Mouse (Mus musculus) spleen, postnatal 14 days (tissue): Measurements from ENCODE around the gene Bin2.
"Not testable (repeated sequence)": the region's sequence is repeated elsewhere in the genome, so short reads cannot be mapped to it uniquely, and the experiment has no call there.

Experiments used
- DNase-seq, 2 experiments: peaks; one replicate each; pipeline ENCODE4 v3.0.0; 2021 to 2022; ENCODE audit warnings: low spot score in 2 of 2

Bin2 gene

GRCm38 (mm10) chr15:100650111-100650510, 19.2 kb downstream of the Bin2 start:
- no peak for DNase-seq

DNA sequence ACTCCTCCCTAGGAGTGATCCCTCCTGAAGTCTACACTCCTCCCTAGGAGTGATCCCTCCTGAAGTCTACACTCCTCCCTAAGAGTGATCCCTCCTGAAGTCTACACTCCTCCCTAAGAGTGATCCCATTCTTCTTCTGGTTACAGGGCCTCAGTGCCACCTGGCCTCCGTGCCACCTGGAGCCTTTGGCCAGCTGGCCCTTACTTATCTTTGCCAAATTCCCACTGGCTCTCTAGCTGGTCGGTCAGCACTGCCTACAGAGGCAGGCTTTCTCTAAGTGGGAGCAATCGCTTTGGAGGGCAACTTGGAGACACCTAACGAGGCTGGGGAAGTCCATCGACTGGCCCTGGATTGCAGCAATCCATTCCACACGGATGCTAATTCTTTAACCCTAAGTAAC, 23.2 kb downstream of the Bin2 start:
- DNase-seq: no peak

GRCm38 (mm10) chr15:100642451-100642850, 26.9 kb downstream of the Bin2 start:
- no peak for DNase-seq

DNA sequence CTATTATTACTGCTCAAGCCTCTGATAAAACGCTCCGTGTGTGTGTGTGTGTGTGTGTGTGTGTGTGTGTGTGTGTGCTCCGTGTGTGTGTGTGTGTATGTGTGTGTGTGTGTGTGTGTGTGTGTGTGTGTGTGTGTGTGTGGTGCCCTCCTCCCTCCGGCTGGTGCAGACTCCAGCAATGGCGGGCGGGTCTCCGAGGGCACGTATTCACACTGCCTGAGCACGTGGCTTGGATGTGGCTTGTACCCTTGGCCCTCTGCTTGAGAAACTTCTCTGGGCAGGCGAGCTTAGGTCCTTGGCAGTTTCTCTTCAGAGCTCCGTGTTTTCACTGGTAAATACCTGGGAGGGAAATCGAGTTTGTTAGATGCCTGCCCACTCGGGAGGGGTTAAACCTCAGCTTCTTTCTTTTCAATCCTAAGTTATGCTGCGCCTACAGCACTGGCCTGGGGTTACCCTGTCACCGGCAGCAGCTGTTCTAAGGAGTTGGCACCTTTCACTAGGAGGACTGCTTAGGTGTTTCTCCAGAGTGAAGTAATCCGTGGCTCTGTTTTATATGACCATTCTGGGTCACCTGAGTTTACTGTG, 28.0 kb downstream of the Bin2 start:
- no peak for DNase-seq

- DNase-seq: no peak
Measured at GRCm38 (mm10) chr15:100639972-100640750, 29.2 kb downstream of the Bin2 start.

DNA sequence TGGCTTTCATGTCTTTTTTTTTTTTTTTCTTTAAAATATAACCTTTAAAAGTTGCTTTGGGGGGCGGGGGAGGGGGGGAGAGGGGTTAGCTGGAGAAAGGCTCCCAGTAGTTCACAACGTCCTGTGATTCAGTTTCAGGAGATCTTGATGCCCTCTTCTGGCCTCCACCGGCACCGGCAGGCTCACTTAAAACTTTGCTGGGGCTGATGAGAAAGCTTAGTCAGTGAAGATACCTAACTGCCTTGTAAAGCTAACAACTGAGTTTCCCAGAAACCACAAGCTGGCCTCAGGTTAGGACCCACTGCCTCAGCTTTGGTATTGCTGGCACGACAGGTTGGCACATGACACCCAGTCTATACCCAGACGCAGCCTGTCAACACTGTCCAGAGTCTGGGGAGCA, 31.7 kb downstream of the Bin2 start:
- DNase-seq: peak in 1 of 2 experiments; percentile 26

GRCm38 (mm10) chr15:100636700-100637501, 32.5 kb downstream of the Bin2 start, which contains the start of gene Smagp:
TSS of gene Smagp (minus strand) at chr15:100636940.
- DNase-seq: no peak

DNA sequence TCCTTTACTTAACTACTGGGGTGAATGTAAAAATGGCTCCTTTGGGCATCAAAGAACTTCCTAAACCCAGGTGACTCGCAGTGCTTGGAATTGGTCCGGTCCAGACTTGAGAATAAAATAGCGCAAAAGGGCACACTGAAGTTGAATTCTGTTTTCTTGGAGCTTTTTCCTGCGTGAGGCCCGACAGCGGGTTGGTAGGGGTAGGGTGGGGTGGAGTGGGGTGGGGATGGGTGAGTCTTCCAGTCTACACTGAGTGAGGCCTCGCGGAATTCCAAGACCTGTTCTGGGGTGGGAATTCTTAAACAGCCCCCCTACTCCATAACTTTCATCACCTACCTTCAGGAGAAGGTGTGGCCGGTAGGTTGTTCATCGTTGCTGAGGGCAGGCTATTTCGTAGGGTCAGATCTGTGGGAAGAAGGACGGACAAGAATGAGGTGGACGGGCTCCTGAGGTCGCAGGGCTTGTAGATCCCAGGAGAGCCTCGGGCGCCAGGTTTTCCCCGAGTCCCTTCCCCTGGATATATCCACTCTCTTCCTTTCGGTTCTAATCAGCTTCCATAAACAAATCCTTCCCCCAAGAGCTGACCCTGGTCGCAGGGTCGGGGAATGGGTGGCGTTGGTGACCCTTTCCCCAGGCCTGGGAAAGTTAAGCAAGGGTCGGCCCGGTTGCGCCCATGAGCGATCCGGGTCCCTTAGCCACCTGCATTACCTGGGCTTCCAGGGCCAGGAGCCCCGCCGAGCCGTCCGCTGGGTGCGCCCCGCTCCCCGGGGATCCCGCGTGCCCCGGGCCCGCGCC, 33.3 kb downstream of the Bin2 start:
- no peak for DNase-seq

DNA sequence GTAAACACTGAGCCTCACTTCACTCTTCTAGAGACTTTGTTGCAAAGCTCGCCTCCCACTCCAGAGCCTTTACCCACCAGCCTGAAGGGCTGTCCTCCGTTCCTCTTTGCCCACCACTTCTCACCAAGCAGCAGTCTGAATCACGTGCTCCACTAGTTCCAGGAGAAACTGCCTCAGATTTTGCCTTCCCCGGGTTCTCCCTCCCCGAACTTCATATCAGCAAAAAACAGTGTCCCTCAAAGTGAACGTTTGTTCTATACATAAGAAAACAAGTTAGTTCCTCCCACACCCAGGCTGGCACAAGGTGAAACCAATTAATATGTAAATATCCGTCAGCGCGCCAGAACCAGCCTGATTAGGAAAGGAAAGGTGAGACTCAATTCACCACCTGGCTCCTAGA, 34.1 kb downstream of the Bin2 start:
- no peak for DNase-seq

DNA sequence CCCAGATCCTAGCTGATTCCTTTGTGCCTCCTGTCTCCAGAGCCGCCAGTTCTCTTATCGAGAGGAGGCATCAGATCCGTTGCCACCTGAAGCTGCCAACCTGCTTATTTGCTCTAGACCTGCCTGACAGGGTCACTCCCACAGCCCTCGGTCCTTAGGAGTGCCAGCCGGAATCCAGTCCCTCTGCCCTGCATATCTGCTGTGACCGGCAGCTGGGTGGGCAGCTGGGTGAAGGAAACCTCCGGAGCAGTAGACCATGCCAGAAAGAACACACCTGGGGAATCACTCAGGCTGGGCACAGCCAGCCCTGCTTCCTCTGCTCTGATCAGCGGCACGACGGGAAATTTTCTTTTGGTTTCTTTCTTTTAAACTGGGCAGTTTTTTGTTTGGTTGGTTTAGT, 36.0 kb downstream of the Bin2 start:
- DNase-seq: no peak

DNA sequence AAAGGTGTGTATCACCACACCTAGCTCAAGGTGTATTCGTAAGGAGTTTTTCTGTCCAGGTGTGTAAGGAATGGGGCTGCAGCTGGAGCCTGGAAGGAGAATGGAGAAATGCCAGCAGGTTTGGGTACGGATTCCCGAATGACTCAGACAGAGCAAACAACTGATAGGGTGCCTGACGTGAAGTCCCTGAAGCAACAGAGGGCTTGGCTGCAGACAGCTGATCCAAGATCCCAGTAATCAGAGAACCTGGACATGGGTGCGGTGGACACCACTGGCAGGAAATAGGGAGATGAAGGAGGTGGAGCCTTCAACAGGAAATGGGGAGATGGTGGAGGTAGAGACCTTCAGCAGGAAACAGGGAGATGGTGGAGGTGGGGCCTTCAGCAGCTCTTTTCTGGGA, 37.0 kb downstream of the Bin2 start:
- DNase-seq: no peak

GRCm38 (mm10) chr15:100631454-100632170, 37.7 kb downstream of the Bin2 start:
- no peak for DNase-seq

DNA sequence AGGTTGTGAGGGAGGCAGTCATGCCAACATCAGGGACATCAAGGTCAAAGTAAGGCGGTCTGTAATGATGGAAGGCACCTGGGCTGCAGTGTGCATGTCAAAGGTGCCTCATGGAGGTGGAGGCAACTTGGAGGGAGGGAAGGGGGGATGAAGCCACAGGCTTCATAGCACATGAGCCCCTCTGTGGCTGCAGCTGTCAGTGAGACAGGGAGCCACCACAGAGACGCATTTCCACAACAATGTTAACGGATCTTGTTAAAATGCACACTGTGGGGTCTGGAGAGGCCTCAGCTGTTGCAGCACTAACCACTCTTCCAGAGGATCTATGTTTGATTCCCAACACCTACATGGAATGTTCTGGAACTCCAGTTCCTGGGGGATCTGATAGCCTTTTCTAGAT, 39.2 kb downstream of the Bin2 start:
- no peak for DNase-seq

DNA sequence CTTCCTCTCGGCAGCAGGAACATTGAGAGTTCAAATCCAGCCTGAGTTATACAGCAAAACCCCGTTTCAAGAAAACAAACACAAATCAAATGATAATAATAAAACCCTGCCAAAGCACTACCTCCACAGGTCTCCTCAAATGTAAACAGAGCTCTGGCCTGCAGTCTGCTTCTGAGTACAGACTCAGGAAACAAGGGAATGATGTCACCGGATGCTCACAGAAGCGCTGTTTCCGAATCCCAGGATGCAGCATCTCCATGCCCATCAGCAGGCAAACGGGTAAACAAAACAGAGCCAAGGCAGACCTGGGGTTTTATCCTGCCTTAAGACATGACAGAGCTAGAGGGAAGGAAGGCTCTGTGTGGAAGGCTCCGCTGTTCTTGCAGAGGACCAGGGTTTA, 40.6 kb downstream of the Bin2 start:
- no peak for DNase-seq

DNA sequence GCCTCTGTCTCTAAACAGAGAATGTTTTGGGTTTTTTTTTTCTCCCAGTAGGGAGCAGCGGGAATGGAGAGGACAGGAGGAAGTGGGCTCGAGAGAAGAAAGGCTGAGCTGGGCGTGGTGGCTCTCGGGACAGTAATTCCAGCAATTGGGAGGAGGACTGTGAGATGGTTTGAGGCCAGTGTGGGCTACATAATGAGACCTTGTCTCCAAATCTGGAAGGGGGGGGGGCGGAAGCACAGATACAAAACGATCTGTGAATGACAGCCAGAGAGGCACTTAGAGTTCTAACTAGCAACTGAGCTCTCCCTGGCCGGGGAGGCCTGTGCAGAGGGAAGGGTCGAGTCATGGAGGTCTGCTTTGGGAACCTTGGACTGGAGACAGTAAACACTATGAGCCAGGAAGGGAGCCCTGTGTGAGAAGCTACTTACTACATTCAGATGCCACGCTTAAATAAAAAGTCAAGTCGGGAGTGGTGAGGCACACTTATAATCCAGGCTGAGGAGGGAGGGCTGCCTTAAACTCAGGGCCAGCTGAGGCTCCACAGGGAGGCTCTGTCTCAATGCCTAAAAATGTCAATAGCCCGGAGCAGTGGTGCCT, 41.5 kb downstream of the Bin2 start:
- no peak for DNase-seq

DNA sequence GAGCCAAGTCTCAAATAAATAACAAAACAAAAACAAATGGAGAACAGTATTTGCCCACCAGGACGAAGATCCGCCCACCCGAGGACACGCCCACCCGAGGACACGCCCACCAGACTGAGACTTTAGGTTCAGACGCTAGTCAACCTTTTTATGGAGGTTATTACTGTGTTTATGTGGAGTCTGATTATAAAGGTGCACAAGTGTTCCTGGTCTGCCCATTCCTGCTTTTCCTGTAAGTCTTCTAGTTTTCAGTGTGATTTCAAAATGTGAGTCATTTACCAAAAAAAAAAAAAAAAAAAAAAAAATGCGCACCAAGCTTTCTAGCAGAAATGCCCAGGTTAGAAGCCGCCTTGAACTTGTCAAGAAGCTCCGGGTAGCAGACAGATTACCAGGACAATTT, 42.1 kb downstream of the Bin2 start:
- no peak for DNase-seq

DNA sequence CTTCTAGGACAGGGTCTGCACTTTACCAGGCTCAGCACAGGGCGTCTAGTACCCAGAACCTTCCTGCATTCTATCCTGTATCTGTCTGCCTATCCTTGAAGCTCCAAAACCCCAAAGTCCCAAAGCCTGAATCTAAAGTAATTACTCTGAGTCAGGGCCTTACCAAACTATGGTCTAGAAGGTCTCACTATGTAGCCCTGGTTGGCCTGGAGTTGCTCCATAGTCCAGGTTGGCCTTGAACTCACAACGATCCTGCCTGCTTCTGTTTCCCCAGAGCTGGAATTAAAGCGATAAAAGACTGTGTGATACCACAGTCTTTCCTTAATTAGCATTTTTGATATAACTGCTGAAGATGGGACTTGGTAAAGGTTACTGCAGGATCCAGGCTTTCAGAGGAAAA, 44.9 kb downstream of the Bin2 start:
- DNase-seq: no peak

- DNase-seq: no peak
Measured at GRCm38 (mm10) chr15:100623754-100624153, 45.6 kb downstream of the Bin2 start.

GRCm38 (mm10) chr15:100622164-100622563, 47.2 kb downstream of the Bin2 start:
- DNase-seq: no peak

GRCm38 (mm10) chr15:100621671-100622070, 47.7 kb downstream of the Bin2 start:
- not testable (repeated sequence) for DNase-seq

DNA sequence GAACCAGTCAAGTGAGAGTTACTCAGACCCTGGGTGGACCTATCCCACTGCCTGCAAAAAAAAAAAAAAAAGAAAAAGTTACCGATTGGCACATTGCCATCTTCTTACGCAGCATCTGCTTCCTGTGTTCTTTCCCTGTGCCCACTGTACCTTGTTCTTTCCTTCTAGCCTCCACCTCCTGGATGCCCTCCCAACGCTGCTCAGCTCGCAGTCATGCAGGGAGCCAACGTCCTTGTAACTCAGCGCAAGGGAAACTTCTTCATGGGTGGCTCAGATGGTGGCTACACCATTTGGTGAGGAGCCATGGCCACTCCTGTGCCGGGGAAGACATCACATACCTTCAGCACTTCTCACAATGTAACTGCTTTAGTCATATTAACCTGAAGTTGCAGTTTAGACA, 50.2 kb downstream of the Bin2 start:
- no peak for DNase-seq
